Mouse (Mus musculus) spleen, adult 12 weeks (tissue): ENCODE results near the gene Trpm3.

Experiments
- DNase-seq: peaks from one replicate; pipeline ENCODE4 v3.0.0; 2022; ENCODE audit warnings: low spot score

Gene Trpm3

DNA sequence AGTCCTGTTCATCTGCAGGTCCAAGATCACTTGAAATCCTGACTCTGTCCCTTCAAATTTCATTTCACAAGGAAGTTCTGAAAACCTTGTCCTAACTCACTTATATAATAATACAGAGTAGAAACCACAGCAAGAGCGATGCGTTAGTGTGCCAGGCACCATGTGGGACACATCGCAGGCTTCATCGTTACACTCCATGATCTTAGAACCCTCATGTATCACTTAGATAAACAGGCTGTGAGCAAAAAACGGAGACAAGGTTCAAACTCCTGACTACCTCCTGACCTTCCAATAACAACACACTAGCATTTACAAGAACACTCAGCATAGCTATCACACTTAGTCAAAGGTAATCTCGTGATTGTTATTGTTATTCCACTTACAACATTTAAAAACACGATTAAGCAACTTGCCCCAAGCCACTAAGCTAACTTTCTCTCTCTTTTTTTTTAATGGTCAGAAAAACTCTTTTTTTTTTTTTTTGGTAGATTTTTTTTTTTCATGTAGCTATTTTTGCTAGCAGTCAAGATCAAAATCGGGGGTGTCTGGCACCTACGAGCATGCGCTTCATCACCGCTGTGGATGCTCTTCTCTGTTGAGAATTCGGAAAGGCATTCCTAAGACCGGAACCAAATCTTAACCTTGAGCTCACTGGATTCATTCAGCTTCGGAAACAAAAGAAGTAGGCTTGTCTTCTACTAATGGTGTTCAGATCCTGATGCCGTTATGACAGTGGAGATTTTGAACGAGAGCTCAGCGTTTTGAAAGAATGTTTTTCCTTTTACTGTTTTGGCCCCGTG lies 784.2 kb downstream of the Trpm3 start:
- DNase-seq, result no peak

DNA sequence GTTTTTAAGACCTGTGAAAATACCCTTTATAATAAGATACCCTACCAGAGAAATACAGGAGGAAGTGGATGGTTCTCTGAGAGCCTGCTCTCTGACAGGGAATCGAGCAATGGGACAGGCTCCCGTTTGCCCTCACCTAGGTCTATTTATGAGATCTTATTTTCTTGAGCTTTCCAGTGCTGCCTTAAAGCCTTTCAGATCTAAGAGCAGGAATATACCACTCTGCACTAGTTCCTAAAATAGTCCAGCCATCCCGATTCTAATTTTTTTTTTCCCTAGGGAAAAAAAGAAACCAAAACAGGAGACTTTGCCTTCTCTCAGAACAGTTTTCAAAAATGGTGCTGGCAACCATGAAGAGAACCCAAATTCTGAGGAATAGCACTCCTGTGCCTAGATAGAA lies 786.4 kb downstream of the Trpm3 start:
- DNase-seq, result no peak

DNA sequence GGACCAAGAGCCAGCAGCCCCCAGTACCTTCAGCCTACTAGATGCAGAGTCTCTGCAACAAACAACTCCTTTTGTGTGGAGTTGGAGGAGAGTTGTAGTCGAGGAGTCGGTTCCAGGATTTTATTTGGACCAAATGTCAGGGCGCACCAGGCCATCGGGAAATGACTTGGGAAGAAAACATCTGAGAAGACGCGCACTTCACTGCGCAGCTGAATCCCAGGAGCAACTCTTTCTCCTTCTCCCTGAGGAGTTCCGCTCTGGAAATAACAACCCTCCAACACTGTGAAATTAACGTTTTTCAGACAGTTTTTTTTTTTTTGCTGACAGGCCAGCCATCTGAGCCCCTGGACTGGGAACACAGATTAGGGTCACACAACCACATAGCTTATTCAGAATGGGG lies 787.9 kb downstream of the Trpm3 start:
- no peak for DNase-seq

DNA sequence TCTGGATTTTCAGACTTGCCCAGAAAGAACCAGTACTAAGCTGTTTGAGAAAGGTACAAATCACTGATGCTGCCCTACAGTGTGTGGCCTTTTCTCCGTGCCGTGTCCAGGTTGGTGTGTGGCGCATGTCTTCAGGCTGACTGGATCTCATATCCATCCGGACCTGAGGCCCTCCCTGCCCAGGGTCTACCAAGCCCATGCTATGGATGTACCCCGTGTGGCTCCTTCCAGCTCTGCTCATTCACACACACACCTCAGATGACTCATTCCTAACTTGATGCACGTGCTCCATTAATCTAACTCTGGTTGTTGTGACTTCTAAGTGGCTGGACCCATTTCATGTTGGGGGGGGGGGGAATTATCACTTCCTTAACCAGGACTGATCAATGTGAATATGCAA lies 789.5 kb downstream of the Trpm3 start:
- DNase-seq, result no peak

DNA sequence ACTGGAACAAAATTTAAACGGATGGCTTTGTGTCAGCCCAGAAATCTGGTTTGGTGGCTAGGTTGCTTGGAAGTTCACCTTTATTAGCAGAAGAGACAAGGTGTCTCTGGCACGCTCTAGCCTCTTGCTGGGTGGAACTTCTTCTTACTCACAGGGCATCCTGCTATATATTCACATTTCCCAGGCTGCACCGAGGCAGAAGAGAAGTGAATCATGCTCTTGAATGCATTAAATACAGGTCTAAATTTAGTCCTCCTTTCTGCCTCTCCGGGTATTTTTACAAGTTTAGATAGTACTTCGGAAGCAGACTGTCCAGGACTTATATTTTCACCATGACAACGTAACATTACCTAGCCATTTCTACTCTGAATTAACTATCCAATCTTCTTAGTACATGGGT lies 790.9 kb downstream of the Trpm3 start:
- no peak for DNase-seq

DNA sequence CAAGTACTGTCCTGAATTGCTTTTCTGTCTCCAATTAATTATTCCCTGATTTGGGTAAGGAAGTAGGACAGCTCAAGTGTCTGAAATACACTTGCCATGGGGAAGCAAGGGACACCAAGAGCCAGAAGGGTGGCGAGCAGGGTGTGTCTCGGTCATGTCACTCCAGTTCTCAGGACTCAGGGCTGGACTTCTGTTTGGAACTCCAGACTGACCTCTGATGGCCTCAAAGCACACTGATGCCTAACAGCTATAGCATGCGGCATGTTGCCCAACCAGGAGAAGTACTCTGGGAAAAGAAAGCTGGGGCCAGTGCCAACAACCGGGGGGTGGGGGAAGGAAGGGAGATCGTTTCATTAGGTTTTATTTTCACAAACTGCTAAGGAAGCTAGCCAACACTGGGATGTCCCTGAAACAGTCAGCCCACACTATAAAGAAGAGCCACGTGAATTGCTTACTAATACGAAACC lies 791.6 kb downstream of the Trpm3 start:
- DNase-seq, result no peak

DNA sequence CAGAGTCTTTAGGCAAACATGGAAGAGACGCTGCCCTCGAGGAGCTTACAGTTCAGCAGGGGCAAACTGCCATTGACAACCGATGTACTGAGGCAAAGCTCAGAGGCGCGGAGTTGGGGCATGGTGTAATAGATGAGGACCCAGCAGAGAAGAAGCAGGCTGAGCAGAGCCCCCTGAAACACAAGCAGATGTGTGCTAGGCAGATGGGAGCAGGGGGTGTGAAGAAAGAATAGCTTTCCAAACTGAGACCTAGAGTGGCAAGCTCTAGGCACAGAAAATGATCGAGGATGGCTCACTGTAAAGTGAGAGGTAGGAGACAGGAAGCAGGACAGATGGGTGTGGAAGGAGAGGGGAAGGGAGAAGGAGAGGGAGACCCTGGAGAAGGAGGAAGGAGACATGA lies 792.2 kb downstream of the Trpm3 start:
- DNase-seq, result no peak

DNA sequence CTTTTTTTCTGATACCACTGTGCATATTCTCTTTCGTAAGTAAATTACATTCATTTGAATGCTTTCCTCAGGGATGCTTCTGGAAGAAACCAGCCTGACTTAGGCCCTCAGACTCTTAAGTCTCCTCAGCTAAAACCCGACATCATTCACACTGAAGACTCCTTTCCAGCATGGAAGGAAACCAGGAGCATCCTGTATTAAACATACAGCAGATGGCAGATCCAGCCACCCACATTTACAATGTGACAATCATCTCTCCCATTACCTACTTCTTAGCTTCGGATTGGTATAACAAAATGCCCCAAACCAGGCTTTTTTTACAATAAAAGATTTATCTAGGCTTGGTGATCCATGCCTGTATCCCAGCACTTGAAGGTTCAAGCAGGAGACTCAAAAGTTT lies 796.2 kb downstream of the Trpm3 start:
- DNase-seq, result no peak

DNA sequence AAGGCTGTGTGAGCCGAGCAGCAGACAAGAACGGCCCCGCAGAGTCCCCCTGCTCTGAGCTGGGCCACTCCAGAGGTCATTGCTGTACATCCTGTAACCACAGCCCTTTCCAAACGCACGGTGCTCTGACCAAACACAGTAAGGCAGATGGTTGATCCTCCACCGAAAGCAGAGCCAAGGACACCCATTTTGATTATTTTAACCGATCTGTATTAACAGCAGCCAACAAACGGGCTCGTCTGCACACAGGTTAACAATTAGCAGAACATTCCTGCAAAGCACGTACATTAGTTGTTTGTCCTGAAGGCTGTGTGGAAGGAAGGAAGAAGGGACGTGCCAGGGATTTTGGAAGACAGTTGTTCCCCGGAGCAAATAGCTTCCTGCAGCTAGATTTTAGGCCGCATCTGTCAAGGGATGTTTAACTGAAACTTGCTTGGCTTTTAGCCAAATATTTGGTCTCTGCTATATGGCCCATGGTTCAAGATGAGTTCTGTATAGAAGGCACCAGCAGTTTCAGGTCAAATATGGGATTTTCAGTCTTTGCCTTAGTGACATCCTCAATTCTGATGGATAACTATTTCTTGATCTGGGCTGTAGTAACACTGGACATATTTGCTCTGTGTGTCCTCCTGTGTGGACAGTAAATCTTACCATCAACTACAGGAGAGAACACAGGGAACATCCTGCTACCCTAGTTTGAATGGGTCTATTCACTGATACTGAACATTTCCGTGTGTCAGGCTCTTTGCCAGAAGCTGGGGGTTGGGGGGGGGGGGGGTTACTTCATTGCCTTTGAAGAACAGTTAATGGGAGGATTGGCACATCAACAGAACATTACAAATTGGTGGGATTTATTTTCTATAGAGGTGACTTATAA lies 800.2 kb downstream of the Trpm3 start:
- DNase-seq, result no peak

DNA sequence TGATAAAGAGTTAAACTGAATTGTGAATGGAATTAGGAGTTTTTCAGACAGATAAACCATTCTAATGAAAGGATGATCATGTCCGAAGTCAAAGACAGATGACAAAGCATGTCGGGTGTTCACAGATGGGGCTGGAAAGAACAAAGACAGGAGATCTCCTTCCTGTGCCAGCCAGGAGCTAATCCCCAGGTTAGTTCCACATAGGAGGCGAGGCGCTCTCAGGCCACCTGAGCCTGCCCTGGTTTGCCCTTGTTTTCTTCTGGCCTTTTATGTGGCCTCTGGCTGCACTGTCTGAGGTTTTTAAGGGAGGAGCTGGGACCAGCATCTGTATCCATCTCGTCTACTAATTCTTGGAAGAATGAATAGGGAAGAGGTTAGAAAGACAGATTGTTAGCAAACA lies 801.0 kb downstream of the Trpm3 start:
- DNase-seq, result no peak

DNA sequence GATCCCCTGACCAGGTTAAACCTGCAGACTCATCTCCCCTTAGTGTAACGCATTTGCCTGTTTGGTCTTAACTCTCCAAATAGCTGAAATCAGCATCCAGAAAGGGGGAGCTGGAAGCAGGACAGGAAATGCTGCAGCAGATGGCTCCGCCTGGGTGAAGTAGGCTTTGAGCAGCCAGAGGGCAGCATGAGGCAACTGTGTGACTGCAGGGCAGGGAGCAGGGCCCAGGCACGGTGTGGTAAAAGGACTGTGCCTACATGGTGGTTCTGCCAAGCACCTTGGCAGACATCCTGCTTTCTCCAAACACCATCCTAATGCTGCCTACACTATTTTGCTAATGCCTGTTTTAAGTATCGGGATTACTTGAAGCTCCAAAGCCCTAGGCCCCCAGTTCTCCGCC lies 801.6 kb downstream of the Trpm3 start:
- DNase-seq, result no peak

DNA sequence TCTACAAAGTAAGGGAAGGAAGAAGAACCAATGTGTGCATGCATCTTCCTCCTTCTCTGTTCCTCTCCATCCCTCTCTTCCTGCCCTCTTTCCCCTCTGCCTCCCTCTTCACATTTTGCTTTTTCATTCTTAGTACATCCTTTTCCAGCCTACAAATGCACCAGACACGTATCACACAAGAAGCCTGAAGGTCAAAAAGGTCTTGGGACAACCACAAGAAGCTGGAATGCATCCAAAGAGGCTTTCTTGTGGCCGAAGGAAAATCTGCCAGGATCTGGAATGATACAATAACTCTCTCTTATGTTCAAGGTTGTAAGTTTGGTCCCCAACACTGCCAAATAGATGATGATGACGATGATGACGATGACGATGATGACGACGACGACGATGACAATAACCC lies 802.1 kb downstream of the Trpm3 start:
- no peak for DNase-seq

DNA sequence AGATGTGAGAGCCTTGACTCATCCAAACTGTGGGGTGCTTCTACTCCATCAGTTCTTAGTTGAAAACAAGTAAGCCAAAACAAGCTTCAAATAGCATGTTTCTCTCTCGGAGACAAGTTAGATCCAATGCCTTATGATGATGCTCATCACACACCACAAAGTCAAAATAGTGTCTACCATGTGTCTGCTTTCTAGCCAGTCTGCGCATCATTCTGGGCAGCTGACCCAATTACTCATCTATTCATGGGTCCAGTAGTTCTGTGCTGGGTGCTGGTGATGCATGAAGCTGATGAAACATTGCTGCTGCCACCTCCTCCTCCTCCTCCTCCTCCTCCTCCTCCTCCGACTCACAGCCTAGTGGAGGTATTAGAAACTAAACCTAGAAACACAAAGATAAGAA lies 813.6 kb downstream of the Trpm3 start:
- DNase-seq, result no peak

DNA sequence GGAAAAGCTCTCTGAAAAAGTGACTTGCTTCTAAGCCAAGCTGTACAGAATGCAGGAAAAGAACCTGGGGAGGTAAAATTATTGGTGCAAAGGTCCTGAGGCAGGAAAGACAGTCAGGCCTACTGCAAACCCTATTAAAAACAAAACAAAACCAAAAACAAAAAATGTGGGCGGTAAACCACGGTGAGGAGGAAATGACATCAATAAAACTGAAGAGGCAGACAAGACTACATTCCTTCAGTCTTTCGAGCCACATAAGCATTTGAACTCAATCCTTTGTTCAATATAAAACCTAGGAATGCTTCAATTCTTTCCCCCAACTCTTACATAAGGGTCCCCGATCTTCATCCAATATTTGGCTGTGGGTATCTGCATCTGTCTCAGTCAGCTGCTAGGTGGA lies 814.3 kb downstream of the Trpm3 start:
- DNase-seq, result no peak

DNA sequence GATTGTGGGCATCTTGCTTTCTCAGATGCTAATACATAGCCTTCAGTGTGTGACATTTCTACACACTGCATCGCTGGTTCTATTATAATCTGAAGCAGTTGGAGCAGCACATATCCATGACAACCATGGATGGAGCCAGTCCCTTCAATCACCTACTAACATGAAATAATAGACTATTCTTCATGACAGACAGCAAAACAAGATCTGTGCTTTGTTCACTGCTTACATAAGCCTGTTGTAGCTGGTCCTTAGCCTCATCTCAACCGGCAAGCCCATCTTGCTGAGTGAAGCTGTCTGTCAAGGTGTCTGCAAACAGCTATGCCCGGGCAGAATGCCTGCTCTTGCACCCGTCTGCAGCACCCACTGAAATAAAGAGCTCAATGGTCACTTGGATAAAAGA lies 819.6 kb downstream of the Trpm3 start:
- no peak for DNase-seq

DNA sequence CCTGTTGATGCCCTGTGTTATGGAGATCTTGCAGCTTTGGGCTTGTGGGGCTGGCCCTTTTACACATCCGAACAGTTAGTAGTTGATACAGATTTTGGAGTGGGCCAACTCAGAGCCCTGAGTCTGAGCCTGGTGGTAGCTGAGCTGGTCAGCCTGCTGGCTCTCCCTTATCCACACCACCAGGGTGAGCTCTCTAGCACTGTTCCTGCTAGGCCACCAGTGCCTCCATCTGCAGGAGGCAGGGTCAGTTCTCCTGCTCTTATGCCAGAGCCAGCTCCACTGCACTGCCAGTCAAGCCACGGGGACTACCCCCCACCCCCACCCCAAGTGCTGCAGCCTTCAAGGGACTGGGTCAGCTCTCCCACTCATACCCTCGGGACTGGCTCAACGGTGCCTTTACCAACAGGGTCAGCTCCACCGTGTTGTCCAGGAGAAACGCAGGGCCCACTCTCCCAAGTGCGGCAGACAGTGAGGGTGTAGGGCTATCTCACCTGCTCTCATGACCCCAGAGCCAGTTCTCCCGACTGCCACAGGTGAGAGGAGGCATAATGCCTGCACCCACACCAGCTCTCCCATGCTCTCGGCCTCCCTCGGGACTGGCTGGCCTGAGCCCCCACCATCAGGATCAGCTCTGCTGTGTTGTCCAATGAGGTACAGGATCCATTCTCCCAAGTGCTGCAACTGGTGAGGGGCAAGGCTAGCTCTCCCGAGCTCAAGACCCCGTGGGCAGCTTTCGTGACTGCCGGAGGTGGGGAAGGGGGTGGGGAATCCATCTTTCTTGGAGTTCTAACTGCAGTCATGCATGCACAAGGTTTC lies 821.8 kb downstream of the Trpm3 start:
- no peak for DNase-seq

DNA sequence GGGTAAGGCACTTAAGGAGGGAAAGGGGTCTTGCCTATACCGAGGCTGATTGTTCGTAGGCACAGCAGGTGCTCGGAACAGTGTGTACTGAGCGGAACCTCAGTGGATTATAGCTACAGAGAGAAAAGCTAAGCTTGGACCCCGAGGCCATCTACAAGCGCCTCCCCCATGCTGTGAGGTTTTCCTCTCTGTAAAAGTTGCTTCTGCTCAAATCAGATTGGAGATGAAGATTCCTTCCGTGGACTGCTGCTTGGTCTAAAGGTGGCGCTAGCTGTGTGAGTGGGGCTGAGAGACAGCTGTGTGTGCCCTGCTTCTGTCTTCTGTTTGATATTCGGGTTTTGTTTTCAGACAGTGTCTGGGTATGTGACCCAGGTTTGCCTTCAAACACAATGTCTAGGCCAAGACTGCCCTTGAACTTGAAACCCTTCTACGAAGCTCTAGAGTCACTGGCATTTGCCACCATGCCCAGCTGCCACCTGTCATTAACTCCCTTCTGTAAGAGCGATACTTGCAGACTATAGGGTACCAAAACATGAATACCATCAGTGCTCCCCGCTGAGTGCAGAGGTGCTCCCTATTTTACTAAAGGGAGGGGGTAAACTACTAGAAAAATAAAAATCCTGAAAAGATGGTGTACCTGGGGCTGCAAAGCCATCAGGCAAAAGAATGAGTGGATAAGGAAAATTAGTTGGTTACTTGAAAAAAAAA lies 823.3 kb downstream of the Trpm3 start:
- no peak for DNase-seq

DNA sequence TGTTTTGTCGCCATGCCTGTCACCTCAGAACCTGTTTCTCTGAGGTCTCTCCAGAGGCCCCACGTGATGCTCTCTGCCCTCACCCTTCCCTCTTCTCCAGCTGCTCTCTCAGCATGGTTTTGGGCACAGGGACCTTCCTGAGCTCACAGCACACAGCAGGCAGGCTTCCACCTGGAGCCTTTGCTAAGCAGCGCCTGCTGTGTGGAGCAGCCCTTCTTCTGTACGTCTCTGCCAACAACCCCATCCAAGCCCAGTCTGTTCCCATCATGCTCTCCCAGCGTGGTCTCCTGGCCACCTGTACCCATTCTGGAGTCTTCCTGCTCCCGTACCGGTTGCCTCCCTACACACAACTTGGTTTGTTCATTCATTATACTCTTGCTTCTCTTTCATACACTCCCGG lies 823.9 kb downstream of the Trpm3 start:
- DNase-seq, result no peak

DNA sequence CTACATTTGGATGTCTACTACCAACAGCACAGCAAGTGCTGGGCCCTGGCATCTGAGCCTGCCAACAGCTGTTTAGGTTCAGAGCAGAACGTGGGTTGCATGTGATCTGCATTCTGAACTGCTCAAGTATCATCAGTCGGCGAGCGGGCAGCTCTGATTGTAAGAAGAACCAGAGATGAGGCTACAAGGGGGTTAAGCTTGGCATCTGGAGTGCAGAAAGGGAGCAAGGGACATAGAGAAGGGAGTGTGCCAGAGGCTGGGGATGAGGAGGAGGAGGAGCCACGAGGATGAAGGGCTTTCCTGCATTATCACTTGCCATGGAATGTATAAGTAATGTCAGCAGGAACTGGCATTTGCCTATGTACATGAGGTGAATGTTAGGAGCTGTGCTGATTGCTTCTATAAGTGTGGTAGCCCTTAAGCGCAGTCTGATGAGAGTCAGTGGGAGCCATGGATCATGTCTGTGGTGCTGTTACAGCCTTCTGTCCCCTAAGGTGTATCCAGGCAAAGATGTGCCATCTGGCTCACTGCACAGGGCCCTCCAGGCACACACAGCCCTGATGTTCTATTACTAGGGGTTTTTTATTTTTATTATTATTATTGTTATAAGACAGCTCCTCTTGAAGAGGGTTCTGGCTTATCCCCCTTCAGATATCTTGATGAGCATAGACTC lies 825.0 kb downstream of the Trpm3 start:
- DNase-seq, result no peak

DNA sequence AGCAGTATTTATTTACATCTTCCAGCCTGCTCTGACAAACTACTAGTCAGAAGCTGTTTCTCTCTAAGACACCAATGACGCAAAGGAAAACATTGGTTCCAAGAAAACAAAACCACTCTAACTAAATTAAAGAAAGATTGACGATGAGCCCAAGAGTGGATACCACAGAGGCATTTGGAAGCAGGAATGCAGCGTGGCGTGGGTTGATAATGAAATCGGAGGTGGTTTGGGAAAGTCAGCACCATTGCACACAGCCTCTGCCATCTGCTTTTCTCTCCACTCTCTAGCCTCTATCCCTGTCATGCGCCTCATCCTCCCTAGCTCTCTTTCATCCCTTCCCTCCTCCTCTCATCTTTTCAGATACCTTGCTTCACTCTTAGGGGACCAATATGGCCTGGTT lies 826.6 kb downstream of the Trpm3 start:
- DNase-seq, result no peak

DNA sequence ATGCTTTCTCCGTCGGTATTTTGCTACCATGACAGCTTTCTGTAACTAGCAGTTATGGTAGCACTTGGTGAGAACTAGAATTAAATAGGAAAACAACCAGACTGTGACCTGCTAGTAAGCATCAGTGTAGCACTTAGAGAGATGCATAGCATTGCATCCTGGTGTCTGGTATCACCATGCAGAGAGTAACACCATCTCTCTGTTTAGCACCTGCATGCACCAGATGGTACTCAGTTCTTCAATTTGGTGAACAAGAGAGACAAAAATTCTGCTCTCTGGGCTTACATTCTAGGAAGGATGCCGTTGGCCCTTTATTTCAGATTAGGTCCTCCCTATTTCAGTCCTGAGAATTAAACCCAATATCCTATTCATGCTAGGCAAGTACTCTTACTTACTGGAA lies 834.4 kb downstream of the Trpm3 start:
- DNase-seq, result no peak
